28 mouse cellular contexts compared by ENCODE assay signal in genomic region chr11:67925000-67925399, GRCm38 (mm10). TPM values are rescaled to one million over a fixed set of nuclear protein-coding genes. Genes with fewer than 3 reads are reported as not detected.
DNase-seq lines count a peak whose midpoint lies in the region; ATAC-seq and TF ChIP-seq lines count a peak whose summit lies in the region.
"Had no signal": no experiment of that assay in that cellular context is flagged by ENCODE, and none has a peak within 500 bp of the region (broad histone marks: within the 10 kb centered on the region; RNA-seq: fewer than 3 reads in every experiment).

No protein-coding gene starts in this region.

- no peaks in the 10 kb centered on the region for H3K36me3 ChIP-seq in intestine, postnatal 0 days (ENCODE audit: control insufficient read depth, insufficient read depth)
- no peaks in the 10 kb centered on the region for H3K36me3 ChIP-seq in liver, embryonic 11.5 days (ENCODE audit: control insufficient read depth, insufficient read depth, low read length)
- H3K36me3 ChIP-seq: hindbrain, embryonic 10.5 days; kidney, embryonic 15.5 days; neural tube, embryonic 12.5 days had no signal

- intact Hi-C loops in left cerebral cortex, postnatal 36 days (cut with DNase I) = no loop called here

- peak; percentile 11 to 17 for DNase-seq in frontal cortex, postnatal 14 days (ENCODE audit: low spot score in 2 of 2)
- DNase-seq in frontal cortex, postnatal 25 days (ENCODE audit: low spot score in 2 of 2) = no peak
- peak; percentile 38 to 46 for DNase-seq in left cerebral cortex, postnatal 36 days (ENCODE audit: low spot score in 2 of 2)
- DNase-seq in left cerebral cortex, adult 9 months (ENCODE audit: low spot score in 2 of 2) = no peak
- peak; percentile 29 for DNase-seq in right cerebral cortex, postnatal 4 days
- DNase-seq in liver, embryonic 11.5 days (ENCODE audit: low spot score) = no peak
- DNase-seq: adrenal gland, postnatal 14 days; cerebellum, adult 9-10 months; gastrocnemius, postnatal 10 days; heart, postnatal 10 days; kidney, adult 11 months; kidney, postnatal 36 days; layer of hippocampus, adult 9-11 months; lung, embryonic 14.5 days; midbrain, embryonic 14.5 days; spleen, adult 18-20 months; thymus, postnatal 14 days had no signal

- peak overlapping the region; percentile 25; the same call in 1 of the 2 replicates for H3K4me2 ChIP-seq in intestine, postnatal 0 days (replicated peaks; ENCODE audit: low read depth)
- no peak overlapping the region for H3K4me2 ChIP-seq in liver, embryonic 11.5 days
- H3K4me2 ChIP-seq: heart, embryonic 11.5 days; kidney, embryonic 15.5 days; lung, embryonic 14.5 days; neural tube, embryonic 12.5 days had no signal

- no peaks in the 10 kb centered on the region for H3K27me3 ChIP-seq in intestine, postnatal 0 days (replicated peaks; ENCODE audit: control insufficient read depth, insufficient read depth, low read length)
- H3K27me3 ChIP-seq in liver, embryonic 11.5 days (replicated peaks; ENCODE audit: control insufficient read depth, insufficient read depth, low read length) = peaks cover 24% of the 10 kb centered on the region

- peak; percentile 56 for ATAC-seq in intestine, postnatal 0 days
- no peak for ATAC-seq in liver, embryonic 11.5 days (replicated peaks; ENCODE audit: low FRiP score)
- ATAC-seq in megakaryocyte-erythroid progenitor cell, adult 5-6 weeks (replicated peaks; ENCODE audit: low FRiP score, low TSS enrichment, poor library complexity, severe bottlenecking) = no peak
- ATAC-seq: forebrain, embryonic 16.5 days; hindbrain, embryonic 16.5 days had no signal

- H3K9ac ChIP-seq in intestine, postnatal 0 days (ENCODE audit: low read depth, low read length) = no peak overlapping the region
- H3K9ac ChIP-seq in liver, embryonic 11.5 days (ENCODE audit: low read depth, low read length) = no peak overlapping the region
- H3K9ac ChIP-seq: kidney, embryonic 15.5 days; liver, embryonic 14.5 days; lung, embryonic 14.5 days; neural tube, embryonic 12.5 days had no signal

- H3K27ac ChIP-seq in intestine, postnatal 0 days (ENCODE audit: low read depth, low read length) = peak overlapping the region; percentile 83
- no peak overlapping the region for H3K27ac ChIP-seq in liver, embryonic 11.5 days (ENCODE audit: low read depth, low read length)
- H3K27ac ChIP-seq: hindbrain, embryonic 10.5 days; kidney, embryonic 15.5 days; liver, embryonic 14.5 days; neural tube, embryonic 12.5 days had no signal

- 45% methylated on average over 13 of the region's 13 CpGs for WGBS in intestine, postnatal 0 days
- 82% methylated on average over 13 of the region's 13 CpGs for whole genome bisulfite sequencing in liver, embryonic 11.5 days

- TF ChIP-seq CTCF in intestine, postnatal 0 days (IDR thresholded peaks at IDR 0.05; ENCODE audit: low read depth) = peak; percentile 53

- H3K4me3 ChIP-seq in intestine, postnatal 0 days (ENCODE audit: low read depth, low read length) = no peak overlapping the region
- H3K4me3 ChIP-seq in liver, embryonic 11.5 days (ENCODE audit: low read depth, low read length) = no peak overlapping the region
- H3K4me3 ChIP-seq: hindbrain, embryonic 10.5 days; kidney, embryonic 15.5 days; megakaryocyte, embryonic 14.5 days; neural tube, embryonic 12.5 days had no signal

- 0 out of 2 replicates have a peak, but pooled peaks cover 2% of the 10 kb centered on the region for H3K4me1 ChIP-seq in intestine, postnatal 0 days (replicated peaks; ENCODE audit: control insufficient read depth, insufficient read depth, low read length)
- H3K4me1 ChIP-seq in liver, embryonic 11.5 days (replicated peaks; ENCODE audit: control insufficient read depth, insufficient read depth, low read length) = no peaks in the 10 kb centered on the region; the same call in 1 of the 2 replicates

- no peaks in the 10 kb centered on the region for H3K9me3 ChIP-seq in intestine, postnatal 0 days (ENCODE audit: control insufficient read depth)
- H3K9me3 ChIP-seq in liver, embryonic 11.5 days (ENCODE audit: control insufficient read depth, low read length) = no peaks in the 10 kb centered on the region
- H3K9me3 ChIP-seq: hindbrain, embryonic 10.5 days; kidney, embryonic 15.5 days; megakaryocyte, embryonic 14.5 days; neural tube, embryonic 12.5 days had no signal

RNA-seq across cellular contexts. Expression of gene Usp43, which starts 3.0 kb away (rescaled TPM):
- 1 to 10 TPM; 3.6 to 6.0 TPM for total RNA-seq in left cerebral cortex, postnatal 36 days (2021)
- 4.0 TPM in 2 replicates for polyA plus RNA-seq in intestine, postnatal 0 days (2015; fragmentation: Nextera tagmentation; extraction: Ambion mirVana)
- 0.13 and 0.16 TPM in 2 replicates for polyA plus RNA-seq in liver, embryonic 11.5 days (2014; fragmentation: Nextera tagmentation; extraction: Ambion mirVana)
- not detected in 2 replicates for total RNA-seq in megakaryocyte-erythroid progenitor cell, adult 5-6 weeks (2014; fragmentation: Nextera tagmentation)
- total RNA-seq in megakaryocyte-erythroid progenitor cell, adult 5-6 weeks (2017) = not detected in 2 replicates
- total RNA-seq: granulocyte monocyte progenitor cell, adult 5-6 weeks had no signal

RNA-seq across cellular contexts. Expression of gene Cfap52, which starts 40.5 kb away (rescaled TPM):
- 10 to 100 TPM in 1 of 2 experiments, 1 to 10 TPM in 1; 6.5 to 12.8 TPM for total RNA-seq in left cerebral cortex, postnatal 36 days (2021)
- polyA plus RNA-seq in intestine, postnatal 0 days (2015; fragmentation: Nextera tagmentation; extraction: Ambion mirVana) = 0.97 and 1.4 TPM in 2 replicates
- not detected in 2 replicates for polyA plus RNA-seq in liver, embryonic 11.5 days (2014; fragmentation: Nextera tagmentation; extraction: Ambion mirVana)
- total RNA-seq in megakaryocyte-erythroid progenitor cell, adult 5-6 weeks (2014; fragmentation: Nextera tagmentation) = not detected in 2 replicates
- not detected in 2 replicates for total RNA-seq in megakaryocyte-erythroid progenitor cell, adult 5-6 weeks (2017)
- total RNA-seq: adrenal gland, postnatal 14 days; granulocyte monocyte progenitor cell, adult 5-6 weeks; heart, postnatal 10 days had no signal

RNA-seq across cellular contexts. Expression of gene Stx8, which starts 41.0 kb away (rescaled TPM):
- total RNA-seq in left cerebral cortex, postnatal 36 days (2021) = 10 to 100 TPM; 36.7 to 42.5 TPM
- 79.1 and 82.0 TPM in 2 replicates for polyA plus RNA-seq in intestine, postnatal 0 days (2015; fragmentation: Nextera tagmentation; extraction: Ambion mirVana)
- 43.2 and 45.8 TPM in 2 replicates for polyA plus RNA-seq in liver, embryonic 11.5 days (2014; fragmentation: Nextera tagmentation; extraction: Ambion mirVana)
- 7.6 and 22.8 TPM in 2 replicates for total RNA-seq in megakaryocyte-erythroid progenitor cell, adult 5-6 weeks (2014; fragmentation: Nextera tagmentation)
- 29.6 and 34.6 TPM in 2 replicates for total RNA-seq in megakaryocyte-erythroid progenitor cell, adult 5-6 weeks (2017)

Comparison
In these comparisons a context has a peak if more than half of its experiments do, and no peak if none do; other contexts are left out.
1. DNase-seq: peak in frontal cortex, postnatal 14 days (2 of 2), left cerebral cortex, postnatal 36 days (2 of 2) and right cerebral cortex, postnatal 4 days (single experiment); none in frontal cortex, postnatal 25 days (0 of 2), left cerebral cortex, adult 9 months (0 of 2) and liver, embryonic 11.5 days (single experiment).
2. RNA of gene Usp43, which starts 3.0 kb away (total RNA-seq): 3.6 to 6.0 TPM in left cerebral cortex, postnatal 36 days; not detected in megakaryocyte-erythroid progenitor cell, adult 5-6 weeks; every median in the first group is over 4 times any median in the second.
3. RNA of gene Cfap52, which starts 40.5 kb away (total RNA-seq): 6.5 to 12.8 TPM in left cerebral cortex, postnatal 36 days; not detected in megakaryocyte-erythroid progenitor cell, adult 5-6 weeks; every median in the first group is over 4 times any median in the second.